Mouse (Mus musculus) yolk sac, embryonic 10.5 days (tissue): ENCODE data around the gene Clec2h.
"Not testable (repeated sequence)": the region's sequence is repeated elsewhere in the genome, so short reads cannot be mapped to it uniquely, and the experiment has no call there.

Experiments used
- DNase-seq: peaks from one replicate; pipeline ENCODE4 v3.0.0-alpha.2; 2017; ENCODE audit warnings: low spot score

Gene Clec2h

GRCm38 (mm10) chr6:128662206-128662605 is at the start of gene Clec2h:
Gene Clec2h, plus strand, starts transcription at chr6:128662385.
- peak; percentile 52 for DNase-seq

- DNase-seq, result no peak
Measured at GRCm38 (mm10) chr6:128622733-128623132, 39.5 kb upstream of the Clec2h start.

DNA sequence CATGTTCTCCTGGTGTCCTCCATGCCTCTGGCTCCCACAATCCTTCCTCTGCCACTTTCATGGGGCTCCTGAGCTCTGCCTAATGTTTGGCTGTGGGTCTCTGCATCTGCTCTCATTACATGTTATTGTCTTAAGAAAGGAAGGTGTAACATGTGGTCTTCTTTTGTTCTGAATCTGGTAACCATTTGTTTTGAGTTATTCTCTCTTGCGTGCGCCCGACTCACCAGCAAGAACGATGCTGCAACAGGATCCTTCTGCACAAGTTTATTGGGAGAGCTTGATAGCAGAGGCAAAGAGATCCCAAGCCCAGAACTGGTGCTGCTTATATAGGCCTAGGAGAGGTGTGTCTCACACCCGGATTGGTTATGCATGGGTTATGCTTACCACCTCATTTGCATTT is 38.8 kb upstream of the Clec2h start, which contains the start of gene Klrb1a:
Gene Klrb1a, minus strand, starts transcription at position 101 of the 400 bp plus-strand sequence.
- not testable (repeated sequence) for DNase-seq

DNA sequence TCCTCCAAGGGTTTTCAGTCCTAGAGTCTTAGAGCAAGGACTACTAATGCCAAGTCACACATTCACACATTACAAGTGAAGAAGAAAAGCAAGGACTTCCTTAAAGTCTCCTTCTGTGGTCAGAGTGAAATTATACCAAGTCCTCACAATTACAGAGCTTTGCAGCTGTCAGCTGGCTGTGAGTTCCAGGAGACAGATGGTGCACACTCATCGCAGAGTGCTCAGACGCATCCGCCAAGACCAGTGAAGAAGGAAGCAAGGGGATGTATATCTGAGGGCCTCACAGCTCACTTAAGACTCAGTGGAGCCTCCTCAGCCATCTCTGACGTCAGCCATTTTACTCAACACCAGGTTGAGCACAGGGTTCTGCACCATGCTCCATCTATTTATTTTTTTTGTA is 37.8 kb upstream of the Clec2h start:
- no peak for DNase-seq

GRCm38 (mm10) chr6:128625246-128625645 is 36.9 kb upstream of the Clec2h start:
- not testable (repeated sequence) for DNase-seq

DNA sequence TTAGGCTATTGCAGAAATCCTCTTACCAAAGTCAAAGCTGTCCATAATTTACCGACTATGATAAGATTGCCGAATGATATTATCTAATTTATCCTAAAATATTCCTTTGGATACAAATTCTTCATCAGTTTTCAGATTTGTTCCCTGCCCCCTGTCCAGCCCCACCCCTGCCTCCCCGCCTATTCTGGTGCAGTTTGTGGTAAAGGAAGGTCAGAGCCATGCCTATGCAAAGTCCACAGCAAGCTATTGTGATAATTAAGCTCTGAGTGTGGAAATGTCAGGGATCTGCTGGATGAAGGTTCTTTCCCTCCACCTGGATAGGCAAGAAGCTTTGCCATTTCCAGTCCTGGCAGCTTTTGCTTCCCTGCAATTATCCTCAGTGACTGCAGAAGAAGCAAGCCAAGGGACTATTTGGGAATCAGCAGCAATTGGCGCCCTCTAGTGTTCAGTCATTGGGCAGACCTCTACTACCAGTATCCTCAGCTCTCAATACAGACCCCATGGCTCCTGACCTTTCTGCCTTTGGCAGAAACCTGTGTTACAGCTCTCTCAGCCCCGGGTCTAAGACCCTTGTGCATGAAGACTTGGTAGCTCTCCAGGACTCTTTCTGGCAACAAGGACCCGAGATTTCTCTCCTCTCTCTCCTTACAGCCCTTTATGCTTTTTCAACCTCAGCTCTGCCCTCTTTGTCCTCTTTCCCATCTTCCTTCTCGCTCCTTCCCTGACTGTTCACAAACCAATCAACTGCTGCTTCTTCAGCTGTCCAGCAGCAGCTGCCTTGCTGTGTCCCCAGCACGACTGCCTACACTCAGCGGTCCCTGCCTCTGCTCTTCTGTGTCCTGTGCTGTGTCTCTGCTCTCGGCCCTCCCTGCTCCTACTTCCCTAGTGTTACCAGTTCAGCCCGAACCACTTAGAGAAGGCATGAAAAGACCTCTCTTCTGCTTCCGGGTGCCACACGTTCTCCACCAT is 32.1 kb upstream of the Clec2h start:
- peak; percentile 59 for DNase-seq

DNA sequence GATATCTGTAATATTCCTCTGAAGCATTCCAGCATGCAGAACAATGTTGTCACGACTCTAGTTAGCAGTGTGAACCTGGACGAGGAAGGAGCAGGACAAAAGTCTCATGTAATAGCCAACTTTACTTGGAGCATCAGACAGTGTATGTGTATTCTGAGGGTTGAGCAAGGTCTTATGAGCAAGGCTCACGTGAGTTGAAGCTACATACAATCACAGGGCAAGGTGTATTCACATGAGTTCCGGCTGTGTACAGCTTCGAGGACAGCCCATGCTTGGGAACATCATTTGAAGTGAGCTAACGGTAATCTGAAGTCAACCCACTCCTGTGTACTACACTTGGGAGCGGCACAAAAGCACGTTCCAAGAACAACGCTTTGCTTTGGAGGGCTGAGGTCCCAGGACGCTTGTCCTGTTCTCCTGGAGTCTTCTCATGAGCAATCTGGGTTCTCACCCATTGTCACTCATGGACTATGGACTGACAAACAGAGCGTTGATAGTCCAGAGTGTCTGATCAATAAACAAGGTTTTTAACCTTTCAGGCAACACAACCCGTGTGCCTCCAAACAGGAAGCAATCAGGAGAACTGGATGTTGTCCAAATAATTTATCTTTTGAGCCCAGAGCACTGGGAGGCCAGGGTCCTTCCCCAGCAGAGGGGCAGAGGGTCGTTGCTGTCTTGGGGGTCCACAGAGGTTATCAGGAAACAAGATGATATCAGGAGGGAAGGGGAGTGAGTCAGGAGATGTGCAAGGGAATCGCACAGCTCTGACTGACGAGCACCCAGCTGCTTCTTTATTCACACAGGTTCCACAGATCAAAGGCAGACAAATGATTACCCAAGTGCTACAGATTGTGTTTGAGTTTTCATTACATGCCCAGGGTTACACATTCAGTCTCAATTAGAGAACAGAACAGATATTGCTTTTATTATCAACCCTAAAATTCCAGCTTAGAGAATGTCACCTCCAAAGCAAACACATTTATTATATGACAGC is 31.0 kb upstream of the Clec2h start:
- DNase-seq, result peak; percentile 70

DNA sequence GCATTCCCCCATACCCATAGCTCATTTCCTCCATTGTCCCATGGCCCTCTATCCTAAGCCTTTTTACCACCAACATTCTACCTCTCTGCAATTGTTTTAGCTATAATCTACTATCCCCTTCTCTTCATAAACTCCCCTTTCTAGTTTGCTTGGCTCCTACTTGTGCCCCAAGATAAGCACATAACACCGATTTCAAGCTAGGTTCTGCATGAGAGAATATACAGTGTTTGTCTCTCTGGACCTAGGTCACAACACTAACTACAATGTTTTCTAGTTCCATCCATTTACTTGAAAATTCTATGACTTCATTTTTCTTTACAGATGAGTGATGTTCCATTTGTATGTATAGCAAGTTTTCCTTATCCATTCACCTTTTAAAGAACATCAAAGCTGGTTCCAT is 21.5 kb upstream of the Clec2h start:
- DNase-seq, result no peak

DNA sequence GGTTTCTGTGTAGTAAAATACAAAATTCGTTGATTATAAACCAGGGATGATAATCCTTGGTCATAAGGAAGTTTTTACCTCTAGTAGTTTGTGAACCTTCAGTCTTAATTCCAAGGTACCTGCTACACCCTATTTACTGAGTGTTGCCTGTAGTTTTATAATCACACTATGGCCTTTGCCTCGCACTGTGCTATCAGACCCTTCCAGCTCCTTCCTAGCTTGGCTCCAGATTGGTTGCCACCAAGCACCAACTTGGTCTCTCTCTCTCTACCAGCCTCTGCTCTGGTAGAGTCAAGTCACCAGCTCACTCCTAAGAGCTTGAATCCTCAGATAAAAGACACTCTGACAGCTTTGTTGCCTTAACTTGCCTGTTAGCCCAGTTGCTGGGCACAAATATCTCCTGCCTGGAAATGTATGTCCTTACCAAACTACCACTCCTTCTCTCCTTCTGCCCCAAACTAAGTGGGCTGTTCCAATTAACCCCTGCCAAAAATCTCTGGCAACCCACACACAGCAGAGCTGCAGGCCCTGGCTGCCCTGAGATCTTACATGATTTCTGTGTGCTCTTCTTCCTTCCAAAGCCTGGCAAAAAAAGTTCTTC is 21.0 kb upstream of the Clec2h start:
- DNase-seq, result no peak

GRCm38 (mm10) chr6:128643999-128644398 is 18.2 kb upstream of the Clec2h start:
- DNase-seq, result no peak

GRCm38 (mm10) chr6:128644694-128645093 is 17.5 kb upstream of the Clec2h start:
- not testable (repeated sequence) for DNase-seq

DNA sequence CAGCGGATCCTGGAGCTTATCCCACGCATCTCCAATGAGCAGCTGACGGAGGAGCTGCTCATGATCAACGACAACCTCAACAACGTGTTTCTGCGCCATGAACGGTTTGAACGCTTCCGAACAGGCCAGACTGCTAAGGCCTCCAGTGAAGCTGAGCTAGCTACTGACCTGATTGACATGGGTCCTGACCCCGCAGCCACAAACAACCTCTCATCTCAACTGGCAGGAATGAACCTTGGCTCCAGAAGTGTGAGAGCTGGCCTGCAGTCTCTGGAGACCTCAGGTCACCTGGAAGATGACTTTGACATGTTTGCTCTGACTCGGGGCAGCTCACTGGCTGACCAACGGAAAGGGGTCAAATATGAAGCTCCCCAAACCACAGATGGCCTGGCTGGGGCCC is 16.5 kb upstream of the Clec2h start:
- not testable (repeated sequence) for DNase-seq

DNA sequence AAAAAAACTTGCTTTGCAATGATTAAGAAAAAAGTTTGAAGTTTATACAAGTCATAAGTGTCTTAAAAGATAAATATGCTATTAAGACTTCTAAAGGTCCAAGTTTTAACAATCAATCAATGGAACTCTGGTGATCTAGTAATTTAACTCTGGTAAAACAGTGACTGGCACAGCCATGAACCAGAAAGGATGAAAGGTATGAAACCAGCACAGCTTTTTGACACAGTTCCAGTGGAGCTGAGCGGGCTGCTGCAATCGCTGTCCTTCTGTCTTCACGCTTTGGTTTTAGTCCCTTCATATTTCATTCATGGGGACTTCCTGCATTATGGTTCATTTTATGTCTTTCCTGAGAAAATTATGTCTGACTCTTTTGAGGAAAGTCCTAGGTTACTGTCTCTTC is 12.5 kb upstream of the Clec2h start:
- no peak for DNase-seq

DNA sequence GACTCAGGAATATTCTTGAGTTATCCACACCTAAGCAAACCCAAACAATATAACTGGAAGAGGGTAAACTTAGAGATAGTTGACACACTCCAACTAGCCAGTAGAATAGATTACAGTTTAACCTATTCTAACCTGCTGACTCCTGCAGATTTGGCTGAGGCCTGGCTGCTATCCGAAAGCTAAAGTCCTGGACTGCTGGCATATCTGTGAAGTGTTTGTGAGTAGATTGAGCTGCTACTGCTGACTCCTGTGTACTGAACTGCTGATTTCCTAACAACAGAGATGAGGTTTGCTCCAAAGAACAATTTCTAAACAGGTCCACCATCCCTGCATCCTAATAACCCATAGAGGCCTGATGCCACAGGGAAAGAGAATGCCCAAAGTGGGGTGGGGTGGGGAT is 12.0 kb upstream of the Clec2h start:
- DNase-seq, result peak; percentile 65

GRCm38 (mm10) chr6:128650827-128651226 is 11.4 kb upstream of the Clec2h start:
- DNase-seq, result not testable (repeated sequence)

GRCm38 (mm10) chr6:128652938-128653337 is 9.2 kb upstream of the Clec2h start:
- no peak for DNase-seq

GRCm38 (mm10) chr6:128661249-128661648 is 936 bp upstream of the Clec2h start:
- DNase-seq, result no peak

- DNase-seq, result no peak
Measured at GRCm38 (mm10) chr6:128669936-128670335, 7.8 kb downstream of the Clec2h start.

GRCm38 (mm10) chr6:128679574-128679973 is 17.4 kb downstream of the Clec2h start:
- DNase-seq, result no peak

DNA sequence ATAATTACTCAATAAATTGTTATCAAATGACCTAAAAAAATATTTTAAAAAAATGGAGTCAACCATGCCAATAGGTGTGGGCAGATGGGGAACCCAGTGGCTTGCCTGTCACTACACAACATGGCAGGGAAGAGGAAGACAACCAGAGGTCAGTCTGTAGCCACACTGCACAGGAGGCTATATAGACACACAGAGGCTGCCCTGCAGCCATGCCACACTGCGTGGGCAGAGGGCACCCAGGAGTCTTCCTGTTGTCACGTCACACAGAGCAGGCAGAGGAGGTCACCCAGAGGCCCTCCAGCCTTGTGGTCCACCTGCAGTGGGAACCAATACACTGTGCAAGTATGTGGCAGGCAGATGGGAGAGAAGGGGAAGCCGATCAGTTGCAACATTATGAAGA is 39.5 kb downstream of the Clec2h start:
- DNase-seq, result no peak

DNA sequence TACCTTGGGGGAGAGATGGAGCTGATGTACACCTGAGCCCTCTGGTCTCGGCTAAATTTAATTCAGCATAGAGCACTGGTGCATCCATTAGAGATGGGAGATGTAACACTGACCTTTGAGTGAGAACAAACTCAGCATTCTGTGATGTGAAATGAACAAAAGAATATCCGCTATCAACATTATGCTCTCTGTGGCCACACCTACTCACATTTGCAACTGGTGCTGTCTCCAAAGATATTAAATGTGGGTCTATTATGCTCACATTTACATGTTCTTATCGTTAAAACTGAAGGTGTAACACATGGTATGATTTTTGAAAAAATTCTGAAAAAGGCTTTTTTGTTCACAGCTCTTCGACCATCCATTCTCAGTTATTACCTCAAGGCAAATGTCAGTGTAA is 60.8 kb downstream of the Clec2h start, which contains the start of gene Klrb1:
Gene Klrb1, minus strand, starts transcription at position 101 of the 400 bp plus-strand sequence.
- no peak for DNase-seq
